Mouse (Mus musculus) CD8-positive naive resting alpha-beta T cell, adult 2 months (primary cell): ENCODE data around the gene Trim28.
A peak's percentile ranks its signal among the peaks of the same experiment; 100 is the strongest.

ENCODE experiments used
- DNase-seq, 2 experiments: peaks; one replicate each; pipeline ENCODE4 v3.0.0; 2022; ENCODE audit warnings: low read depth in 2 of 2, low spot score in 2 of 2

The Trim28 gene

GRCm38 (mm10) chr7:12998053-12998452 lies 861 bp upstream of the Trim28 start, which contains the start of gene Slc27a5:
Gene Slc27a5, minus strand, starts transcription at chr7:12998192.
- DNase-seq, result no peak

- DNase-seq, result no peak
Observed at GRCm38 (mm10) chr7:13001584-13001983, 2.7 kb downstream of the Trim28 start.

- no peak for DNase-seq
Observed at GRCm38 (mm10) chr7:13003380-13003779, 4.5 kb downstream of the Trim28 start.

- no peak for DNase-seq
Observed at GRCm38 (mm10) chr7:13006011-13006410, 7.1 kb downstream of the Trim28 start.

- DNase-seq, result no peak
Observed at GRCm38 (mm10) chr7:13006531-13006930, 7.6 kb downstream of the Trim28 start.

GRCm38 (mm10) chr7:13007341-13008092 lies 8.6 kb downstream of the Trim28 start:
- DNase-seq, result no peak

- peak; percentile 90 to 93 for DNase-seq
Observed at GRCm38 (mm10) chr7:13009143-13010004, 10.5 kb downstream of the Trim28 start.

GRCm38 (mm10) chr7:13010005-13010908 lies 11.3 kb downstream of the Trim28 start, which contains the start of gene Zbtb45:
Gene Zbtb45, minus strand, starts transcription at chr7:13010034.
- no peak for DNase-seq

GRCm38 (mm10) chr7:13013671-13014070 lies 14.8 kb downstream of the Trim28 start:
- no peak for DNase-seq

- DNase-seq, result no peak
Observed at GRCm38 (mm10) chr7:13014275-13014839, 15.4 kb downstream of the Trim28 start.

- no peak for DNase-seq
Observed at GRCm38 (mm10) chr7:13015217-13015616, 16.3 kb downstream of the Trim28 start.

GRCm38 (mm10) chr7:13022773-13023535 lies 24.0 kb downstream of the Trim28 start:
- DNase-seq, result no peak

GRCm38 (mm10) chr7:13023928-13024731 lies 25.2 kb downstream of the Trim28 start:
- DNase-seq, result peak; percentile 94

GRCm38 (mm10) chr7:13024805-13025204 lies 25.9 kb downstream of the Trim28 start:
- peak in 1 of 2 experiments; percentile 38 for DNase-seq

- DNase-seq, result no peak
Observed at GRCm38 (mm10) chr7:13025511-13026112, 26.7 kb downstream of the Trim28 start.

GRCm38 (mm10) chr7:13028986-13029385 lies 30.1 kb downstream of the Trim28 start:
- no peak for DNase-seq

GRCm38 (mm10) chr7:13031069-13031468 lies 32.2 kb downstream of the Trim28 start:
- no peak for DNase-seq

GRCm38 (mm10) chr7:13031983-13032382 lies 33.1 kb downstream of the Trim28 start:
- DNase-seq, result no peak

- DNase-seq, result no peak
Observed at GRCm38 (mm10) chr7:13032541-13032940, 33.6 kb downstream of the Trim28 start.
